Mouse (Mus musculus): ENCODE results near the gene 1700016K19Rik. TPM values are rescaled to one million over a fixed set of nuclear protein-coding genes. Genes with fewer than 3 reads are reported as not detected.
"Not testable (repeated sequence)": the region's sequence is repeated elsewhere in the genome, so short reads cannot be mapped to it uniquely, and the experiment has no call there.

1700016K19Rik gene
- polyA plus RNA-seq, 1 experiment from 2014 or later: 0.70 TPM

GRCm38 (mm10) chr11:76004276-76004675 is 4.6 kb downstream of the 1700016K19Rik start:
- not testable (repeated sequence) for ATAC-seq (ENCODE audit: low FRiP score, low TSS enrichment); H3K4me1 ChIP-seq (ENCODE audit: insufficient read depth, low read length); H3K27me3 ChIP-seq (ENCODE audit: insufficient read depth, low read length); H3K36me3 ChIP-seq (ENCODE audit: insufficient read depth, low read length); H3K27ac ChIP-seq (ENCODE audit: low read length); H3K9ac ChIP-seq (replicated peaks; ENCODE audit: low read length); H3K4me2 ChIP-seq (replicated peaks; ENCODE audit: low read depth, low read length); H3K9me3 ChIP-seq (ENCODE audit: low read length); H3K4me3 ChIP-seq (ENCODE audit: low read length)
- WGBS: 95% methylated on average over 7 of the region's 7 CpGs

- Histone ChIP-seq H3K36me3 (ENCODE audit: insufficient read depth, low read length) (no peaks in the 10 kb centered on the region), H3K9me3 (ENCODE audit: low read length) (no peaks in the 10 kb centered on the region), H3K9ac (replicated peaks; ENCODE audit: low read length) (no peak overlapping the region), H3K27ac (ENCODE audit: low read length) (no peak overlapping the region), H3K4me3 (ENCODE audit: low read length) (no peak overlapping the region), H3K4me2 (replicated peaks; ENCODE audit: low read depth, low read length) (no peak overlapping the region), H3K27me3 (ENCODE audit: insufficient read depth, low read length) (no peaks in the 10 kb centered on the region), H3K4me1 (ENCODE audit: insufficient read depth, low read length) (no peaks in the 10 kb centered on the region)
- 84% methylated on average over 2 of the region's 2 CpGs for WGBS
- ATAC-seq (ENCODE audit: low FRiP score, low TSS enrichment): no peak
Measured at GRCm38 (mm10) chr11:76008162-76008561, 8.4 kb downstream of the 1700016K19Rik start.

- Histone ChIP-seq H3K27ac (ENCODE audit: low read length) (no peak overlapping the region), H3K9me3 (ENCODE audit: low read length) (no peaks in the 10 kb centered on the region), H3K27me3 (ENCODE audit: insufficient read depth, low read length) (no peaks in the 10 kb centered on the region), H3K4me3 (ENCODE audit: low read length) (no peak overlapping the region), H3K4me2 (replicated peaks; ENCODE audit: low read depth, low read length) (no peak overlapping the region), H3K36me3 (ENCODE audit: insufficient read depth, low read length) (no peaks in the 10 kb centered on the region), H3K4me1 (ENCODE audit: insufficient read depth, low read length) (no peaks in the 10 kb centered on the region), H3K9ac (replicated peaks; ENCODE audit: low read length) (no peak overlapping the region)
- WGBS: 78% methylated on average over 6 of the region's 6 CpGs
- no peak for ATAC-seq (ENCODE audit: low FRiP score, low TSS enrichment)
Measured at GRCm38 (mm10) chr11:76009101-76009500, 9.4 kb downstream of the 1700016K19Rik start.

- 71% methylated on average over 9 of the region's 9 CpGs for WGBS
- ATAC-seq (ENCODE audit: low FRiP score, low TSS enrichment): no peak
- Histone ChIP-seq H3K27me3 (ENCODE audit: insufficient read depth, low read length) (no peaks in the 10 kb centered on the region), H3K9me3 (ENCODE audit: low read length) (no peaks in the 10 kb centered on the region), H3K4me3 (ENCODE audit: low read length) (no peak overlapping the region), H3K4me1 (ENCODE audit: insufficient read depth, low read length) (no peaks in the 10 kb centered on the region), H3K9ac (replicated peaks; ENCODE audit: low read length) (no peak overlapping the region), H3K27ac (ENCODE audit: low read length) (no peak overlapping the region), H3K36me3 (ENCODE audit: insufficient read depth, low read length) (no peaks in the 10 kb centered on the region), H3K4me2 (replicated peaks; ENCODE audit: low read depth, low read length) (no peak overlapping the region)
Measured at GRCm38 (mm10) chr11:76010838-76011624, 11.3 kb downstream of the 1700016K19Rik start.

GRCm38 (mm10) chr11:76015251-76015650 is 15.5 kb downstream of the 1700016K19Rik start:
- no peaks in the 10 kb centered on the region for H3K4me1 ChIP-seq (ENCODE audit: insufficient read depth, low read length)
- H3K4me2 ChIP-seq (replicated peaks; ENCODE audit: low read depth, low read length): no peak overlapping the region
- 82% methylated on average over 6 of the region's 6 CpGs for WGBS
- no peaks in the 10 kb centered on the region for H3K9me3 ChIP-seq (ENCODE audit: low read length)
- no peaks in the 10 kb centered on the region for H3K36me3 ChIP-seq (ENCODE audit: insufficient read depth, low read length)
- no peak for ATAC-seq (ENCODE audit: low FRiP score, low TSS enrichment)
- no peak overlapping the region for H3K27ac ChIP-seq (ENCODE audit: low read length)
- H3K9ac ChIP-seq (replicated peaks; ENCODE audit: low read length): no peak overlapping the region
- no peak overlapping the region for H3K4me3 ChIP-seq (ENCODE audit: low read length)
- H3K27me3 ChIP-seq (ENCODE audit: insufficient read depth, low read length): no peaks in the 10 kb centered on the region

GRCm38 (mm10) chr11:76015814-76016213 is 16.1 kb downstream of the 1700016K19Rik start:
- Histone ChIP-seq H3K4me1 (ENCODE audit: insufficient read depth, low read length) (no peaks in the 10 kb centered on the region), H3K36me3 (ENCODE audit: insufficient read depth, low read length) (no peaks in the 10 kb centered on the region), H3K9ac (replicated peaks; ENCODE audit: low read length) (no peak overlapping the region), H3K9me3 (ENCODE audit: low read length) (no peaks in the 10 kb centered on the region), H3K4me3 (ENCODE audit: low read length) (no peak overlapping the region), H3K27ac (ENCODE audit: low read length) (no peak overlapping the region), H3K27me3 (ENCODE audit: insufficient read depth, low read length) (no peaks in the 10 kb centered on the region), H3K4me2 (replicated peaks; ENCODE audit: low read depth, low read length) (no peak overlapping the region)
- 67% methylated on average over 4 of the region's 4 CpGs for WGBS
- no peak for ATAC-seq (ENCODE audit: low FRiP score, low TSS enrichment)

GRCm38 (mm10) chr11:76019879-76020278 is 20.2 kb downstream of the 1700016K19Rik start:
- no peak overlapping the region for H3K27ac ChIP-seq (ENCODE audit: low read length)
- no peaks in the 10 kb centered on the region for H3K27me3 ChIP-seq (ENCODE audit: insufficient read depth, low read length)
- H3K4me1 ChIP-seq (ENCODE audit: insufficient read depth, low read length): no peaks in the 10 kb centered on the region
- H3K9me3 ChIP-seq (ENCODE audit: low read length): no peaks in the 10 kb centered on the region
- H3K4me2 ChIP-seq (replicated peaks; ENCODE audit: low read depth, low read length): no peak overlapping the region
- no peak for ATAC-seq (ENCODE audit: low FRiP score, low TSS enrichment)
- WGBS: 85% methylated on average over 4 of the region's 4 CpGs
- H3K36me3 ChIP-seq (ENCODE audit: insufficient read depth, low read length): 0 out of 2 replicates have a peak, but pooled peaks cover 5% of the 10 kb centered on the region
- no peak overlapping the region for H3K9ac ChIP-seq (replicated peaks; ENCODE audit: low read length)
- H3K4me3 ChIP-seq (ENCODE audit: low read length): no peak overlapping the region

GRCm38 (mm10) chr11:76020916-76021315 is 21.2 kb downstream of the 1700016K19Rik start:
- no peaks in the 10 kb centered on the region for H3K9me3 ChIP-seq (ENCODE audit: low read length)
- H3K4me2 ChIP-seq (replicated peaks; ENCODE audit: low read depth, low read length): no peak overlapping the region
- H3K9ac ChIP-seq (replicated peaks; ENCODE audit: low read length): no peak overlapping the region
- peaks cover 2% of the 10 kb centered on the region; the same call in 1 of the 2 replicates for H3K4me1 ChIP-seq (ENCODE audit: insufficient read depth, low read length)
- H3K4me3 ChIP-seq (ENCODE audit: low read length): no peak overlapping the region
- H3K27me3 ChIP-seq (ENCODE audit: insufficient read depth, low read length): no peaks in the 10 kb centered on the region
- H3K27ac ChIP-seq (ENCODE audit: low read length): no peak overlapping the region
- 77% methylated on average over 9 of the region's 9 CpGs for WGBS
- no peak for ATAC-seq (ENCODE audit: low FRiP score, low TSS enrichment)
- H3K36me3 ChIP-seq (ENCODE audit: insufficient read depth, low read length): 0 out of 2 replicates have a peak, but pooled peaks cover 5% of the 10 kb centered on the region

- Histone ChIP-seq H3K4me1 (ENCODE audit: insufficient read depth, low read length) (peaks cover 25% of the 10 kb centered on the region), H3K36me3 (ENCODE audit: insufficient read depth, low read length) (0 out of 2 replicates have a peak, but pooled peaks cover 5% of the 10 kb centered on the region), H3K4me3 (ENCODE audit: low read length) (no peak overlapping the region), H3K9ac (replicated peaks; ENCODE audit: low read length) (no peak overlapping the region), H3K27me3 (ENCODE audit: insufficient read depth, low read length) (no peaks in the 10 kb centered on the region), H3K4me2 (replicated peaks; ENCODE audit: low read depth, low read length) (no peak overlapping the region), H3K27ac (ENCODE audit: low read length) (no peak overlapping the region), H3K9me3 (ENCODE audit: low read length) (no peaks in the 10 kb centered on the region)
- 78% methylated on average over 7 of the region's 7 CpGs for WGBS
- no peak for ATAC-seq (ENCODE audit: low FRiP score, low TSS enrichment)
Measured at GRCm38 (mm10) chr11:76025080-76025583, 25.4 kb downstream of the 1700016K19Rik start.

GRCm38 (mm10) chr11:76026527-76027138 is 26.9 kb downstream of the 1700016K19Rik start:
- Histone ChIP-seq H3K9ac (replicated peaks; ENCODE audit: low read length) (peak overlapping the region; percentile 79), H3K27me3 (ENCODE audit: insufficient read depth, low read length) (no peaks in the 10 kb centered on the region), H3K9me3 (ENCODE audit: low read length) (no peaks in the 10 kb centered on the region), H3K4me2 (replicated peaks; ENCODE audit: low read depth, low read length) (peak overlapping the region; percentile 85), H3K27ac (ENCODE audit: low read length) (peak overlapping the region; percentile 51), H3K4me1 (ENCODE audit: insufficient read depth, low read length) (peaks cover 25% of the 10 kb centered on the region), H3K36me3 (ENCODE audit: insufficient read depth, low read length) (0 out of 2 replicates have a peak, but pooled peaks cover 5% of the 10 kb centered on the region), H3K4me3 (ENCODE audit: low read length) (peak overlapping the region; percentile 74)
- no peak for ATAC-seq (ENCODE audit: low FRiP score, low TSS enrichment)
- WGBS: 6% methylated on average over 14 of the region's 14 CpGs

Data from kidney, embryonic 16.5 days (tissue).